Mouse (Mus musculus) neural tube, embryonic 12.5 days (tissue): ENCODE measurements around the gene Dnm1. TPM values are rescaled to one million over a fixed set of nuclear protein-coding genes. Genes with fewer than 3 reads are reported as not detected.

Experiments
- ATAC-seq: fragments of 200-750 bp; cut with Nextera tagmentation; 2 replicates; pipeline ENCODE4 v1.8.0; 2017; ENCODE audit warnings: low read depth, mild to moderate bottlenecking, moderate TSS enrichment, moderate library complexity; ENCODE audit not compliant: low FRiP score
- H3K27ac ChIP-seq: fragments of 300-500 bp; sonication (generic); 2 replicates; pipeline ENCODE4 v1.5.1; 2016
- H3K27me3 ChIP-seq: fragments of 300-500 bp; sonication (generic); replicated peaks from 2 replicates; pipeline ENCODE4 v1.6.1; 2016; ENCODE audit warnings: mild to moderate bottlenecking
- H3K36me3 ChIP-seq: fragments of 300-500 bp; sonication (generic); 2 replicates; pipeline ENCODE4 v1.6.1; 2016; ENCODE audit warnings: mild to moderate bottlenecking
- H3K4me1 ChIP-seq: fragments of 300-500 bp; sonication (generic); 2 replicates; pipeline ENCODE4 v1.6.1; 2016
- H3K4me2 ChIP-seq: fragments of 300-500 bp; sonication (generic); replicated peaks from 2 replicates; pipeline ENCODE4 v1.6.1; 2016; ENCODE audit warnings: mild to moderate bottlenecking
- H3K4me3 ChIP-seq: fragments of 300-500 bp; sonication (generic); 2 replicates; pipeline ENCODE4 v1.5.1; 2016
- H3K9ac ChIP-seq: fragments of 300-500 bp; sonication (generic); 2 replicates; pipeline ENCODE4 v1.6.1; 2016; ENCODE audit warnings: mild to moderate bottlenecking
- H3K9me3 ChIP-seq: fragments of 300-500 bp; sonication (generic); 2 replicates; pipeline ENCODE4 v1.6.1; 2016; ENCODE audit warnings: mild to moderate bottlenecking
- WGBS: fragments of 180-500 bp; shearing (Covaris S2); methylation state at CpG from one replicate; pipeline ENCODE4 v1.1.7; 2016; 5-methylcytosine and 5-hydroxymethylcytosine counted together
- polyA plus RNA-seq: library from polyadenylated mRNA; unstranded; fragments of >200 nt; fragmentation: Nextera tagmentation; extraction: Ambion mirVana; gene quantifications from 2 replicates; pipeline ENCODE4 v1.2.1, GENCODE M21; 2016

The Dnm1 gene
- polyA plus RNA-seq, 1 experiment from 2014 or later, result 41.1 TPM

GRCm38 (mm10) chr2:32360741-32361140, 7.6 kb upstream of the Dnm1 start:
- peak overlapping the region; percentile 28 for H3K4me3 ChIP-seq
- H3K27me3 ChIP-seq, result peaks cover 7% of the 10 kb centered on the region; the same call in 1 of the 2 replicates
- no peak overlapping the region for H3K27ac ChIP-seq
- peaks cover 7% of the 10 kb centered on the region for H3K36me3 ChIP-seq
- ATAC-seq, result no peak
- 4% methylated on average over 14 of the region's 14 CpGs for WGBS
- no peak overlapping the region for H3K9ac ChIP-seq
- H3K4me2 ChIP-seq, result peak overlapping the region; percentile 64
- H3K9me3 ChIP-seq, result no peaks in the 10 kb centered on the region
- H3K4me1 ChIP-seq, result peaks cover 16% of the 10 kb centered on the region

- Histone ChIP-seq H3K4me1 (peaks cover 7% of the 10 kb centered on the region), H3K4me2 (no peak overlapping the region), H3K27me3 (peaks cover 7% of the 10 kb centered on the region; the same call in 1 of the 2 replicates), H3K9ac (no peak overlapping the region), H3K9me3 (no peaks in the 10 kb centered on the region), H3K27ac (no peak overlapping the region), H3K4me3 (no peak overlapping the region), H3K36me3 (no peaks in the 10 kb centered on the region)
- 76% methylated on average over 10 of the region's 10 CpGs for WGBS
- no peak for ATAC-seq
Measured at GRCm38 (mm10) chr2:32358381-32358780, 5.2 kb upstream of the Dnm1 start.

- peaks cover 7% of the 10 kb centered on the region; the same call in 1 of the 2 replicates for H3K27me3 ChIP-seq
- no peak for ATAC-seq
- H3K4me2 ChIP-seq, result no peak overlapping the region
- no peak overlapping the region for H3K27ac ChIP-seq
- 63% methylated on average over 3 of the region's 3 CpGs for WGBS
- H3K4me1 ChIP-seq, result peaks cover 9% of the 10 kb centered on the region
- no peaks in the 10 kb centered on the region for H3K9me3 ChIP-seq
- no peak overlapping the region for H3K9ac ChIP-seq
- no peak overlapping the region for H3K4me3 ChIP-seq
- no peaks in the 10 kb centered on the region for H3K36me3 ChIP-seq
Measured at GRCm38 (mm10) chr2:32357710-32358109, 4.6 kb upstream of the Dnm1 start.

- Histone ChIP-seq H3K36me3 (no peaks in the 10 kb centered on the region), H3K27me3 (0 out of 2 replicates have a peak, but pooled peaks cover 2% of the 10 kb centered on the region), H3K27ac (no peak overlapping the region), H3K9me3 (no peaks in the 10 kb centered on the region), H3K4me3 (no peak overlapping the region), H3K9ac (no peak overlapping the region), H3K4me1 (peaks cover 18% of the 10 kb centered on the region), H3K4me2 (no peak overlapping the region)
- no peak for ATAC-seq
- 82% methylated on average over 10 of the region's 10 CpGs for WGBS
Measured at GRCm38 (mm10) chr2:32356216-32356615, 3.1 kb upstream of the Dnm1 start.

- Histone ChIP-seq H3K27me3 (0 out of 2 replicates have a peak, but pooled peaks cover 6% of the 10 kb centered on the region), H3K4me3 (no peak overlapping the region), H3K9me3 (no peaks in the 10 kb centered on the region), H3K36me3 (no peaks in the 10 kb centered on the region), H3K27ac (no peak overlapping the region), H3K4me1 (peaks cover 32% of the 10 kb centered on the region), H3K9ac (no peak overlapping the region), H3K4me2 (no peak overlapping the region)
- ATAC-seq, result no peak
- 90% methylated on average over 3 of the region's 3 CpGs for WGBS
Measured at GRCm38 (mm10) chr2:32354336-32354895, 1.3 kb upstream of the Dnm1 start.

- WGBS, result 82% methylated on average over 6 of the region's 6 CpGs
- Histone ChIP-seq H3K36me3 (no peaks in the 10 kb centered on the region), H3K27ac (no peak overlapping the region), H3K9me3 (no peaks in the 10 kb centered on the region), H3K9ac (no peak overlapping the region), H3K4me1 (peaks cover 32% of the 10 kb centered on the region), H3K4me2 (no peak overlapping the region), H3K27me3 (0 out of 2 replicates have a peak, but pooled peaks cover 6% of the 10 kb centered on the region), H3K4me3 (no peak overlapping the region)
- no peak for ATAC-seq
Measured at GRCm38 (mm10) chr2:32353836-32354235, 698 bp upstream of the Dnm1 start.

GRCm38 (mm10) chr2:32352151-32353006, 759 bp downstream of the Dnm1 start, which contains the start of gene Ciz1:
Gene Ciz1 (plus strand): TSS chr2:32352327.
- no peaks in the 10 kb centered on the region for H3K36me3 ChIP-seq

GRCm38 (mm10) chr2:32351471-32351961, 1.6 kb downstream of the Dnm1 start:
- peak overlapping the region; percentile 82; the same call in 1 of the 2 replicates for H3K27ac ChIP-seq
- peak overlapping the region; percentile 63 for H3K4me3 ChIP-seq
- peak overlapping the region; percentile 83 for H3K9ac ChIP-seq
- WGBS, result 57% methylated on average over 9 of the region's 9 CpGs
- H3K9me3 ChIP-seq, result no peaks in the 10 kb centered on the region
- peaks cover 32% of the 10 kb centered on the region for H3K4me1 ChIP-seq
- no peak for ATAC-seq
- H3K4me2 ChIP-seq, result peak overlapping the region; percentile 89
- 0 out of 2 replicates have a peak, but pooled peaks cover 6% of the 10 kb centered on the region for H3K27me3 ChIP-seq
- H3K36me3 ChIP-seq, result no peaks in the 10 kb centered on the region

More at GRCm38 (mm10) chr2:32352151-32353006, 759 bp downstream of the Dnm1 start, which contains the start of gene Ciz1:
- Histone ChIP-seq H3K27ac (peak within 1 kb of the TSS; percentile 82), H3K27me3 (0 out of 2 replicates have a peak, but pooled peaks cover 6% of the 10 kb centered on the region), H3K4me3 (peak within 1 kb of the TSS; percentile 63), H3K4me1 (peaks cover 32% of the 10 kb centered on the region), H3K9ac (peak within 1 kb of the TSS; percentile 83), H3K4me2 (peak within 1 kb of the TSS; percentile 89), H3K9me3 (no peaks in the 10 kb centered on the region)
- 1% methylated on average over 41 of the region's 52 CpGs for WGBS
- peak; percentile 49 for ATAC-seq

GRCm38 (mm10) chr2:32350471-32351051, 2.6 kb downstream of the Dnm1 start:
- Histone ChIP-seq H3K9me3 (no peaks in the 10 kb centered on the region), H3K9ac (no peak overlapping the region; the same call in 1 of the 2 replicates), H3K36me3 (no peaks in the 10 kb centered on the region), H3K27ac (no peak overlapping the region; the same call in 1 of the 2 replicates), H3K4me2 (peak overlapping the region; percentile 89), H3K27me3 (0 out of 2 replicates have a peak, but pooled peaks cover 4% of the 10 kb centered on the region), H3K4me3 (no peak overlapping the region), H3K4me1 (peaks cover 32% of the 10 kb centered on the region)
- 51% methylated on average over 13 of the region's 13 CpGs for WGBS
- no peak for ATAC-seq

GRCm38 (mm10) chr2:32349625-32350255, 3.4 kb downstream of the Dnm1 start:
- no peak for ATAC-seq
- no peak overlapping the region for H3K27ac ChIP-seq
- peaks cover 32% of the 10 kb centered on the region for H3K4me1 ChIP-seq
- 0 out of 2 replicates have a peak, but pooled peaks cover 4% of the 10 kb centered on the region for H3K27me3 ChIP-seq
- 69% methylated on average over 8 of the region's 8 CpGs for WGBS
- H3K36me3 ChIP-seq, result no peaks in the 10 kb centered on the region
- H3K9me3 ChIP-seq, result no peaks in the 10 kb centered on the region
- no peak overlapping the region for H3K9ac ChIP-seq
- no peak overlapping the region for H3K4me3 ChIP-seq
- no peak overlapping the region for H3K4me2 ChIP-seq

GRCm38 (mm10) chr2:32348311-32348710, 4.8 kb downstream of the Dnm1 start:
- Histone ChIP-seq H3K27me3 (0 out of 2 replicates have a peak, but pooled peaks cover 4% of the 10 kb centered on the region), H3K4me3 (no peak overlapping the region), H3K9ac (no peak overlapping the region), H3K4me2 (no peak overlapping the region), H3K36me3 (no peaks in the 10 kb centered on the region), H3K9me3 (no peaks in the 10 kb centered on the region), H3K27ac (no peak overlapping the region), H3K4me1 (peaks cover 32% of the 10 kb centered on the region)
- no peak for ATAC-seq
- 82% methylated on average over 11 of the region's 11 CpGs for WGBS
